Mouse (Mus musculus): ENCODE measurements around the gene Rhou.

DNA sequence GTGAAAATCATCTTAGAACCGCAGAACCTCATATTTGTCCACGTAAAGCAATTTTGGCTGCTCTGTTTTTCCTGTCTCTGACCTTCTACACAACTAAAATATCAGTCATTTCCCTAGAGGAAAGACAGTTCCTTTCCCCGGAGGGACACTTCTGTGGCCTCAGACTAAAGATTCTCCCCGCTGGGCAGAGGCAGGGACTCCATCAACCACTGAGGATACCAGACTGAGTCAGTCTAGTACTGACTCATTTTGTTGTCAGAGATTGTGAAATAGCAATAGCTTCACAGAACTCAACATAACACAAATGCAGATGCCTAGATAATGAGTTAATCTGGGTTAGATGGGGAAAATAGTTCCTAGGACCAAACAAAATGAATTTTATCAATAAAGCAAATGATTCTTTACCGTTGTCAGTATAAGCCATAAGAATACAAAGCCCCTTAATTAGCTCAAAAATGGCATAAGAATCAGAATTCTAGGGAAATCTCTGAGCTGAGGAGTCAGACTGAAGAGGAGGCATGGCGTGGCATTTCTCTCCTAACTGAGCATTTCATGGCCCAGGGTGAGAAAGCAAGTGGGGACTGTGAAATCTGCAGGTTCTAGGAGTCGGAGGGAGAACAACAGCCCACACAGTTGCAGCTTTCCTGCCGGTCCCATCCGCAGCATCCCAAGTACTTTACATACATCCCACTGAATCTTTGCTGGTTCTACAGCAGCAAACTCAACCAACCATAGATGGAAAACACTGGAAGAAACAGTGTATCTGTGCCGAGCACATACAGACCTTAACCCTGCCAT lies 38.6 kb downstream of the Rhou start:
- no peak for TF ChIP-seq POLR2A (IDR thresholded peaks at IDR 0.05; ENCODE audit: control insufficient read depth, extremely low read depth, insufficient read depth, low read length, poor library complexity)
- TF ChIP-seq CTCF (IDR thresholded peaks at IDR 0.05; ENCODE audit: borderline replicate concordance, control insufficient read depth, extremely low read depth, insufficient read depth, low read length, poor library complexity): no peak

All from thymus, adult 2 months (tissue).